Mouse (Mus musculus) ES-E14 (cell line): ENCODE results near the gene Myo6.

Experiments used
- CHD2 ChIP-seq: IDR thresholded peaks from 2 replicates; pipeline ENCODE4 v1.6.1; 2014; ENCODE audit warnings: mild to moderate bottlenecking, low read depth, low read length, inconsistent platforms
- ZNF384 ChIP-seq: IDR thresholded peaks from 2 replicates; pipeline ENCODE4 v1.6.1; 2012; ENCODE audit warnings: low read depth, low read length, inconsistent platforms

DNA sequence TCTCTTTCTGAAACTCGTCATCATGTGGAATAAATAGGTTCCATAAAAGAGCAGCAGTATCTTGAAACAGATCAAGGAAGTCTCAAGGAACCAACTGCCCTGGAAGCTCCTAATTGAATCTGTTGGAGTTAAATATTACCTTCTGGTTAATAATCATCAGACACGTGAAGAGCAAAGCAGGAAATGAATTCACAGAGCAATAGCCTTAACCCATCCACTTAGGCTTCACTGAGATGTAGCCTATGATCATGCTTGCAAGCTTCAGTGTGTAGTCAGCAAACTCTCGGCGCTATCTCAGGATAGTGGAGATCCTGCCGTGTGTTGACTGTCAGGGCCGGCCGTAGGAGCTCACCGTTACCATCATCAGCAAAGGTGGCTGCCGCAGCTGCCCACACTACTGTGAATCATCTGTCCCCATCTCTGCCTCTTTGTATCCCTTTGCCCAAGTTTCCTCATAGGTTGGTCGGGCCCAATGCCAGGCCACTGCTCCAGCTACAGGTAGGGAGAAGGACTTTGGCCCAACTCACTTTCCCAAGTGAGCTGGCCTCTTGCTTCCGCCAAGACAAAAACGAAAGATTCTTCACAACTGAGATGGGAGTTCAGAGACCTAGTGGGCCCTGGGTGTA lies 6.9 kb upstream of the Myo6 start:
- TF ChIP-seq ZNF384 (no peak), CHD2 (no peak)
